Mouse (Mus musculus): Measurements from ENCODE around the gene H2afb2.

The H2afb2 gene

GRCm38 (mm10) chrX:116680878-116681277, at the start of gene H2afb2:
Gene H2afb2 (plus strand): TSS chrX:116681178.
- no peak for DNase-seq (ENCODE audit: low spot score in 2 of 2)

Measured in right cerebral cortex, postnatal 36 days (tissue).